Mouse (Mus musculus) midbrain, postnatal 0 days (tissue): ENCODE results near the gene Insrr. TPM values are rescaled to one million over a fixed set of nuclear protein-coding genes. Genes with fewer than 3 reads are reported as not detected.

Source experiments
- ATAC-seq: fragments of 200-750 bp; cut with Nextera tagmentation; 2 replicates; pipeline ENCODE4 v1.8.0; 2017; ENCODE audit warnings: moderate number of reproducible peaks, mild to moderate bottlenecking, moderate TSS enrichment, moderate library complexity; ENCODE audit not compliant: low FRiP score
- DNase-seq: peaks from one replicate; pipeline ENCODE4 v3.0.0-alpha.2; 2015; ENCODE audit warnings: low spot score
- H3K27ac ChIP-seq: fragments of 300-500 bp; sonication (generic); 2 replicates; pipeline ENCODE4 v1.5.1; 2014; ENCODE audit warnings: low read depth, mild to moderate bottlenecking, low read length, mixed read lengths
- H3K27me3 ChIP-seq: fragments of 300-500 bp; sonication (generic); 2 replicates; pipeline ENCODE4 v1.6.1; 2014; ENCODE audit warnings: low read length, control low read depth, mixed read lengths; ENCODE audit not compliant: insufficient read depth
- H3K36me3 ChIP-seq: fragments of 300-500 bp; sonication (generic); 2 replicates; pipeline ENCODE4 v1.6.1; 2014; ENCODE audit warnings: low read length, control low read depth, mixed read lengths; ENCODE audit not compliant: insufficient read depth
- H3K4me1 ChIP-seq: fragments of 300-500 bp; sonication (generic); 2 replicates; pipeline ENCODE4 v1.6.1; 2014; ENCODE audit warnings: mild to moderate bottlenecking, control low read depth, antibody characterized with exemption, low read length, mixed read lengths; ENCODE audit not compliant: insufficient read depth
- H3K4me2 ChIP-seq: fragments of 300-500 bp; sonication (generic); 2 replicates; pipeline ENCODE4 v1.6.1; 2014; ENCODE audit warnings: low read depth, mild to moderate bottlenecking, low read length, mixed read lengths; ENCODE audit not compliant: poor library complexity, severe bottlenecking
- H3K4me3 ChIP-seq: fragments of 300-500 bp; sonication (generic); 2 replicates; pipeline ENCODE4 v1.5.1; 2014; ENCODE audit warnings: low read depth, mild to moderate bottlenecking, low read length, moderate library complexity
- H3K9ac ChIP-seq: fragments of 300-500 bp; sonication (generic); replicated peaks from 2 replicates; pipeline ENCODE4 v1.6.1; 2014; ENCODE audit warnings: mild to moderate bottlenecking, low read length, moderate library complexity, mixed read lengths; ENCODE audit not compliant: poor library complexity, severe bottlenecking
- H3K9me3 ChIP-seq: fragments of 300-500 bp; sonication (generic); 2 replicates; pipeline ENCODE4 v1.6.1; 2016; ENCODE audit warnings: low read length, control low read depth
- CTCF ChIP-seq: IDR thresholded peaks from 2 replicates; pipeline ENCODE4 v1.5.1; 2016; ENCODE audit warnings: antibody characterized with exemption, mild to moderate bottlenecking
- WGBS: fragments of 180-500 bp; shearing (Covaris S2); extraction: QIAGEN DNeasy Blood & Tissue Kit; methylation state at CpG from one replicate; pipeline ENCODE4 v1.1.7; 2014; 5-methylcytosine and 5-hydroxymethylcytosine counted together
- polyA plus RNA-seq: library from polyadenylated mRNA; unstranded; fragments of >200 nt; fragmentation: Nextera tagmentation; extraction: Ambion mirVana; gene quantifications from 2 replicates; pipeline ENCODE4 v1.2.1, GENCODE M21; 2015
- total RNA-seq: library from RNA; depleted of rRNA; stranded (reverse); fragments of >200 nt; gene quantifications from 2 replicates; pipeline ENCODE4 v1.2.3, GENCODE M21; 2014

Gene Insrr
- total and polyA plus RNA-seq, 2 experiments from 2014 or later: 0.16 to 0.25 TPM

DNA sequence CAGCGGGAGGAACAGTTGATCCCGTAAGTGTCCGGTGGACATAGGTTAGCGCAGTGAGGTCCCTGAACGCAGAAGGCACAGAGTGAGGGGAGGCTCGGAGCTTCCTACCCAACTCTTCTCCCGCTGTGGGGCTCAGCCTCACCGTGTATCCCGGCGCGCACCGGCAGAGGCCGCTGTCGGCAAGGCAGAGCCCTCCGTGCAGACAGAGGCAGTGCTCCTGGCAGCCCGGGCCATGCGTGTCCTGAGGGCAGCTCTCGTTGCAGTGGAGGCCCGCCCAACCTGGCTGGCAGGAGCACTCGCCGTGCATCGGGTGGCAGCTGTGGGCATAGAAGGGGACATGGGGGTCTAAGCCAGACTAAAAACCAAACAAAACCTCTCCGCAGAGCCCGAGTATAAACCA is 40.8 kb upstream of the Insrr start:
- Histone ChIP-seq H3K4me2 (peak overlapping the region; percentile 57), H3K27me3 (peaks cover 7% of the 10 kb centered on the region; the same call in 1 of the 2 replicates), H3K4me1 (no peaks in the 10 kb centered on the region), H3K27ac (no peak overlapping the region), H3K9ac (peak overlapping the region; percentile 52), H3K9me3 (no peaks in the 10 kb centered on the region), H3K36me3 (no peaks in the 10 kb centered on the region), H3K4me3 (peak overlapping the region; percentile 30)
- TF ChIP-seq CTCF: peak; percentile 98
- DNase-seq (peak; percentile 74), ATAC-seq (peak; percentile 81)
- WGBS: 3% methylated on average over 24 of the region's 24 CpGs

DNA sequence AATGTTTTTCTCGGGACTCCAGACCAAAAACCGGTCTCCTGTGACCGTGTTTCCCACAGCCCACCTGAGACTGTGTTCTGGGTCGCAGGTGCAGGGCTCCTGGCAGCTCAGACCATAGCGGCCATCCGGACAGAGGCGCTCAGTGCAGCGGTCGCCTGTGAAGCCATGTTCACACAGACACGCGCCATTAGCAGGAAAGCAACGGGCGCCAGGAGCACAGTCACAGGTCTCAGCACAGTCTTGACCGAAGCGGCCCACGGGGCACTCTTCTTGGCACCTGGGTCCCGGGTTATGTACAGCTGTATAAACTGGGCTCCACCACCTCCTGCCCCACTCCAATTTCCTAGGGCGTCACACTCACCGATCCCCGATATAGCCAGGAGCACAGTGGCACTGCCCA is 40.3 kb upstream of the Insrr start:
- peak overlapping the region; percentile 30; the same call in 1 of the 2 replicates for H3K4me3 ChIP-seq

DNA sequence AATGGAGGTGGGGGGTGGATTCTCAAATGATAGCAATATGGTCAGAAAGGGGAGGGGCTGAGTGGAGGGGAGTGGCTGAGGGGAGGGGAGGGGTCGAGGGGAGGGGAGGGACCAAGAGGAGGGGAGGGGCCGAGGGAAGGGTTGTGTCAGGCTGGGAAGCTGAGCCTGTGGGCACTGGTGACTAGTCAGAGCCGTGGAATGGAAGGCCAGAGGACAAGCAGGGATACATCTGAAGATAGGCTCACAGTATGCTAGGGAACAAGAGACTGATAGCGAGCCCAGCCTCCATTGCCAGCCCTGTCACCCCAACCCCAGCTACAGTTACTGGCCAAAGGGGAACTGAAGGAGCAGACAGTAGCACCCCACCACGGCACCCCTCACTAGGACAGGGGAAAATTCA is 38.1 kb upstream of the Insrr start:
- H3K36me3 ChIP-seq: no peaks in the 10 kb centered on the region
- H3K27me3 ChIP-seq: peaks cover 7% of the 10 kb centered on the region; the same call in 1 of the 2 replicates
- no peak overlapping the region for H3K27ac ChIP-seq
- no peak for ATAC-seq
- H3K4me3 ChIP-seq: no peak overlapping the region
- no peak overlapping the region for H3K9ac ChIP-seq
- no peaks in the 10 kb centered on the region for H3K9me3 ChIP-seq
- H3K4me1 ChIP-seq: no peaks in the 10 kb centered on the region
- H3K4me2 ChIP-seq: no peak overlapping the region
- WGBS: 44% methylated on average over 4 of the region's 5 CpGs
- DNase-seq: no peak
- TF ChIP-seq CTCF: no peak

More for the DNA sequence above, 40.3 kb upstream of the Insrr start:
- Histone ChIP-seq H3K27me3 (peaks cover 7% of the 10 kb centered on the region; the same call in 1 of the 2 replicates), H3K4me1 (no peaks in the 10 kb centered on the region), H3K36me3 (no peaks in the 10 kb centered on the region), H3K9ac (peak overlapping the region; percentile 52), H3K4me2 (peak overlapping the region; percentile 57), H3K27ac (no peak overlapping the region), H3K9me3 (no peaks in the 10 kb centered on the region)
- no peak for TF ChIP-seq CTCF
- 51% methylated on average over 20 of the region's 20 CpGs for WGBS
- no peak for DNase-seq
- 0 out of 2 replicates have a peak, but pooled peaks have one; percentile 6 for ATAC-seq

DNA sequence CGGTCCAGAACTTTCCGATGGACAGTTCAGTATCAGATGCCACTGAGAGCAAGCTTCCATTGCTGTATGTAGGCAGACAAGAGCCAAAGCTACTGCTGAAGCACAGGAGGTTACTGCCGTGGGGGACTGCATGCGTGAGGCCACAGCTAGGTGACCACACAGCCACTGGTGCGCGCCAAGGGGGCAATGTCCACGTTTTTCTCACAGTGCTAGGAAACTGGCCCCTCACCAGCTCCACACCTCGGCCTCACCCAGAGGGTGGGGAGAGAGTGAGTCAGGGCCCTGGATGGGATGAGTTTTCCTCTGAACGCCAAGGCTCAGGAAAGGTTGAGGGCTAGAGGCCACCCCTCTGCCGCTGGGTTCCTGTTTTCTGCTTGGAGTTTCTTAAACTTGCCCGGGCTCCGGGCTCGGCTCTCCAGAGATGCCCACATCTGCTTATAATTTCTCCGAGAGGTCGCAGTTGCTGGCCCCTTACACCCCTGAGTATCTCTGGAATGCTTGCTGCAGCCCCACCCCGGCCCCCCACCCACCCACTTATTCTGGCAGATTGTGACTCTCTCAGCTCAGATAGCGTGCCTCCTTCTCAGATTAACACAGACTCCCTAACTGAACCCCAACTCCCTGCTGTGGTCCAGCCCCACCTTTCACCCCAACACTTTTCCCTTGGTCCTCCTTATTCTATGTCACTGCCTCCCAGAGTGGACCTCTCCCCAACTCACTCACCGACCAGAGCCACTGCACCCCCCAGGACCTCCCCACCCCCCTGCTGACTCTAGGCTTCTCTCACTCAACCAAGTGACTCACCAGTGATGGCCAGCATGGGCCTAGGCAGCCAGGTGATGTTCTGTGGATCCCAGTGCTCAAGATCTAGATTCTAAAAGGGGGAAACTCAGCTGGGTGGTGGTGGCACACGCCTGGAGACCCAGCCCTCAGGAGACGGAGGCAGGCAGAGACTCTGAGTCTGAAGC is 35.1 kb upstream of the Insrr start:
- no peaks in the 10 kb centered on the region for H3K27me3 ChIP-seq
- 78% methylated on average over 20 of the region's 20 CpGs for WGBS
- H3K9me3 ChIP-seq: no peaks in the 10 kb centered on the region
- ATAC-seq: no peak
- no peak overlapping the region for H3K9ac ChIP-seq
- no peak for TF ChIP-seq CTCF
- no peak overlapping the region for H3K4me2 ChIP-seq
- H3K27ac ChIP-seq: no peak overlapping the region
- DNase-seq: no peak
- no peaks in the 10 kb centered on the region for H3K36me3 ChIP-seq
- H3K4me3 ChIP-seq: no peak overlapping the region
- H3K4me1 ChIP-seq: no peaks in the 10 kb centered on the region

DNA sequence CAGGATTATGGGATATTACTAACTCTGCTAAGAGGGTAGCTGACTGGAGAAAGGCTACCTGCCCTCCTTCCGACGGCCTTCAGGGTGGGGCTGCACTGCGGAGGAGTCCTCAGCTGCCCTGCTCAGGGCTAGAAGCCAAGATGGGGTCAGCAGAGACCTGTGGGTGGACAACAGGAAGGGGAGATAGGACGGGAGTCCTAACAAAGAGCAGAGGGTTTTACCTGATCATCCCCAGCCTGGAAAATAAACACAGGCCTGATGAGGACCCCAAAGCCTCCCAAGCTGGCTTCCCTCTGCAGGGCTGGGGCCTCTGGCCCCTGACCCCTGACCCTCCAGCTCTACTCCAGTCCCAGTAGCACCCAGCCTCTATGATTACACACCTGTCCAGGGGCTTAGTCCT is 33.5 kb upstream of the Insrr start:
- DNase-seq (no peak), ATAC-seq (no peak)
- no peak overlapping the region for H3K9ac ChIP-seq
- H3K4me1 ChIP-seq: no peaks in the 10 kb centered on the region
- no peak overlapping the region for H3K4me3 ChIP-seq
- 68% methylated on average over 4 of the region's 4 CpGs for WGBS
- no peak for TF ChIP-seq CTCF
- H3K27me3 ChIP-seq: no peaks in the 10 kb centered on the region
- H3K36me3 ChIP-seq: no peaks in the 10 kb centered on the region
- no peak overlapping the region for H3K4me2 ChIP-seq
- H3K27ac ChIP-seq: no peak overlapping the region
- H3K9me3 ChIP-seq: no peaks in the 10 kb centered on the region

DNA sequence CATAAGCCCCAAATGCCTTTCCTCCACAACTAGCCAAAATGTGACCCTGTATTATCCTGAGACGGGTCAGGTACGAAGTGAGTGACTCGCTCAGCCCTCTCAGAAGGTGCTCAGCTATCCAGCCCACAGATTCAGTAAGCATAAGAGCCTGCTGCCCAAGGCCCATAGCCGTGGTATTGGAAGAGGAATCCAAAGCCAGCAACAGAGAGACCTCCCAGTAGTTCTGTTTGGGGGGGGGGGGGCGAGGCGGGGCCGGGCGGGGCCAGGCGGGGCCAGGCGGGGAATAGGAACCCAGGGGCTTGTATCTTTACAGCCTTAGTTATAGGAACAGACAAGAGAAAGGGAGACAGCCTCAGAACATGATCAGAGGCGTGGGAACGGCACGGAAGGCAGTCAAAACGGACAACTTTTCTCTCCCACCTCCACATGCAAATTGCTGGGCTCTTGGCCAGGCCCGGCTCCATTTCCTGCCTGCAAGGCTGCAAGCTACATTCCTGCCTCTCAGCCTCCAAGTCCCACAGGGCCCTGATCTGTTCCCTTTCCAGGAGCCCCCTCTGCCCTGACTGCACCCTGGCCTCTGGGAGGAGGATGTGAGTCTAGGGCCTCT is 33.0 kb upstream of the Insrr start:
- no peak for ATAC-seq
- Histone ChIP-seq H3K36me3 (no peaks in the 10 kb centered on the region), H3K27me3 (peaks cover 1% of the 10 kb centered on the region), H3K27ac (no peak overlapping the region), H3K9ac (no peak overlapping the region), H3K4me2 (peak overlapping the region; percentile 6; the same call in 1 of the 2 replicates), H3K4me1 (no peaks in the 10 kb centered on the region), H3K4me3 (no peak overlapping the region), H3K9me3 (no peaks in the 10 kb centered on the region)
- DNase-seq: peak; percentile 41
- 29% methylated on average over 15 of the region's 15 CpGs for WGBS
- no peak for TF ChIP-seq CTCF
